Comparison of ENCODE assay signal across 8 mouse cellular contexts in the genomic region with DNA sequence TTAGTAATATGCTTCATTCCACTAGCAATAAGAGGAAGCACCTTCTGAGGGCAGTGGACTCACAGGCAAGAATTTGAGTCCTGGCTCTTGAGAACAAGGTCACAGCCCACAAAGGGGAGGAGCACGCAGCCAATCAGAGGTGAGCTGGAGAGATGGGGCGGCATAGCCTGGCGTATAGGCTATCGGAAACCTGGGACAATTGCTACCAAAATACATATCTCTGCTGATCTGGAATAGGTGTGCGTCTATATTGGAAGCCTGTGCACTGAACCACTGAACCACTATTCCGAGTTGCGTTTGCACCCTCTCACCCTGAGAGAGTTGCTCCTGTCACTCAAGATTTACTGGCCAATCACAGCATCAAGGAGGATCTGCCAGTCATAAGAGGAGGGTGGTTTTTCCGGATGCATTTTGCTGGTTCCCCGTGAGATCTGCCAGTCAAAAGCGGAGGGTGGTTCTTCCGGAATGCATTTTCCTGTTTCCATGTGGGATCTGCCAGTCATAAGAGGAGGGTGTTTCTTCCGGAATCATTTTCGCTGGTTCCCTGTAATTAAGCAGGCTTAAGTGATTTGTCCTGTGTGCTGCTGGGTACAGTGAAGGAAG.
DNase-seq lines count a peak whose midpoint lies in the region; ATAC-seq lines count a peak whose summit lies in the region.
"Not testable (repeated sequence)": the region's sequence is repeated elsewhere in the genome, so short reads cannot be mapped to it uniquely, and the experiment has no call there.

No protein-coding gene starts in this region.

- not testable (repeated sequence) for H3K4me1 ChIP-seq in brown adipose tissue, adult 24 weeks (ENCODE audit: control insufficient read depth, insufficient read depth, insufficient read length, low read length); heart, embryonic 13.5 days; liver, embryonic 12.5 days; stomach, embryonic 15.5 days

- peak; percentile 85 for DNase-seq in CD4-positive, CD25-positive, alpha-beta regulatory T cell, adult 2 months (ENCODE audit: low read depth, low spot score)
- peak; percentile 45 for DNase-seq in fat pad, adult 2 months (ENCODE audit: extremely low read depth, low read depth, low spot score)
- peak; percentile 89 for DNase-seq in kidney, postnatal 10 days
- peak; percentile 76 to 80 for DNase-seq in natural killer cell, adult 2 months (ENCODE audit: low spot score in 2 of 2)

- peak; percentile 70; the same call in 1 of the 2 replicates for ATAC-seq in heart, embryonic 13.5 days (ENCODE audit: extremely low read depth, insufficient number of reproducible peaks, low FRiP score, low TSS enrichment)
- peak; percentile 99 for ATAC-seq in liver, embryonic 12.5 days
- peak; percentile 98 for ATAC-seq in stomach, embryonic 15.5 days (ENCODE audit: insufficient read depth, low FRiP score, low read depth)

- H3K9ac ChIP-seq in heart, embryonic 13.5 days, result peak overlapping the region; percentile 78
- peak overlapping the region; percentile 63 for H3K9ac ChIP-seq in liver, embryonic 12.5 days
- not testable (repeated sequence) for H3K9ac ChIP-seq in stomach, embryonic 15.5 days

- H3K4me2 ChIP-seq in heart, embryonic 13.5 days, result peak overlapping the region; percentile 67
- peak overlapping the region; percentile 66 for H3K4me2 ChIP-seq in liver, embryonic 12.5 days
- peak overlapping the region; percentile 39; the same call in 1 of the 2 replicates for H3K4me2 ChIP-seq in stomach, embryonic 15.5 days

- not testable (repeated sequence) for H3K36me3 ChIP-seq in heart, embryonic 13.5 days; liver, embryonic 12.5 days; stomach, embryonic 15.5 days

- H3K4me3 ChIP-seq in brown adipose tissue, adult 24 weeks (ENCODE audit: insufficient read depth, low read depth, low read length), result peak overlapping the region; percentile 86
- H3K4me3 ChIP-seq in heart, embryonic 13.5 days, result peak overlapping the region; percentile 60
- H3K4me3 ChIP-seq in liver, embryonic 12.5 days, result peak overlapping the region; percentile 64
- peak overlapping the region; percentile 56 for H3K4me3 ChIP-seq in stomach, embryonic 15.5 days (replicated peaks)

- H3K27me3 ChIP-seq in heart, embryonic 13.5 days (replicated peaks); liver, embryonic 12.5 days (replicated peaks); stomach, embryonic 15.5 days (replicated peaks): not testable (repeated sequence)

- whole genome bisulfite sequencing in heart, embryonic 13.5 days, result under 1% methylated on average over 13 of the region's 13 CpGs
- WGBS in liver, embryonic 12.5 days (ENCODE audit: insufficient replicate concordance), result 1% methylated on average over 13 of the region's 13 CpGs
- WGBS in stomach, embryonic 15.5 days, result under 1% methylated on average over 13 of the region's 13 CpGs

- peak overlapping the region; percentile 57 for H3K27ac ChIP-seq in brown adipose tissue, adult 24 weeks (replicated peaks; ENCODE audit: low read depth, low read length)
- peak overlapping the region; percentile 65; the same call in 1 of the 2 replicates for H3K27ac ChIP-seq in heart, embryonic 13.5 days (replicated peaks)
- not testable (repeated sequence) for H3K27ac ChIP-seq in liver, embryonic 12.5 days
- H3K27ac ChIP-seq in stomach, embryonic 15.5 days, result peak overlapping the region; percentile 59; the same call in 1 of the 2 replicates

- H3K9me3 ChIP-seq in heart, embryonic 13.5 days; liver, embryonic 12.5 days (replicated peaks); stomach, embryonic 15.5 days: not testable (repeated sequence)
